Mouse (Mus musculus) intestine, embryonic 14.5 days (tissue): Measurements from ENCODE around the gene Sytl2. TPM values are rescaled to one million over a fixed set of nuclear protein-coding genes. Genes with fewer than 3 reads are reported as not detected.

Experiments used
- ATAC-seq: fragments of 200-750 bp; cut with Nextera tagmentation; replicated peaks from 2 replicates; pipeline ENCODE4 v1.8.0; 2017; ENCODE audit warnings: low read depth, moderate number of reproducible peaks, moderate TSS enrichment, moderate library complexity; ENCODE audit not compliant: low FRiP score, low TSS enrichment
- DNase-seq: peaks from one replicate; pipeline ENCODE4 v3.0.0-alpha.2; 2018; ENCODE audit warnings: low spot score
- H3K27ac ChIP-seq: fragments of 300-500 bp; sonication (generic); 2 replicates; pipeline ENCODE4 v1.5.1; 2014; ENCODE audit warnings: low read depth, mild to moderate bottlenecking, control low read depth
- H3K27me3 ChIP-seq: fragments of 300-500 bp; sonication (generic); replicated peaks from 2 replicates; pipeline ENCODE4 v1.6.1; 2014; ENCODE audit warnings: low read length, control low read depth; ENCODE audit not compliant: control insufficient read depth, insufficient read depth
- H3K36me3 ChIP-seq: fragments of 300-500 bp; sonication (generic); 2 replicates; pipeline ENCODE4 v1.6.1; 2014; ENCODE audit warnings: low read length, control low read depth; ENCODE audit not compliant: control insufficient read depth, insufficient read depth
- H3K4me1 ChIP-seq: fragments of 300-500 bp; sonication (generic); replicated peaks from 2 replicates; pipeline ENCODE4 v1.6.1; 2014; ENCODE audit warnings: low read length, control low read depth, mixed read lengths; ENCODE audit not compliant: control insufficient read depth, insufficient read depth
- H3K4me2 ChIP-seq: fragments of 300-500 bp; sonication (generic); 2 replicates; pipeline ENCODE4 v1.6.1; 2014; ENCODE audit warnings: low read length
- H3K4me3 ChIP-seq: fragments of 300-500 bp; sonication (generic); 2 replicates; pipeline ENCODE4 v1.5.1; 2014; ENCODE audit warnings: low read depth, low read length, control low read depth, mixed read lengths
- H3K9ac ChIP-seq: fragments of 300-500 bp; sonication (generic); 2 replicates; pipeline ENCODE4 v1.6.1; 2014; ENCODE audit warnings: mild to moderate bottlenecking, low read length
- H3K9me3 ChIP-seq: fragments of 300-500 bp; sonication (generic); 2 replicates; pipeline ENCODE4 v1.6.1; 2016; ENCODE audit warnings: low read length, control low read depth; ENCODE audit not compliant: control insufficient read depth
- WGBS: fragments of 180-500 bp; shearing (Covaris S2); extraction: QIAGEN DNeasy Blood & Tissue Kit; methylation state at CpG from one replicate; pipeline ENCODE4 v1.1.7; 2014; 5-methylcytosine and 5-hydroxymethylcytosine counted together
- polyA plus RNA-seq: library from polyadenylated mRNA; unstranded; fragments of >200 nt; fragmentation: Nextera tagmentation; extraction: Ambion mirVana; gene quantifications from 2 replicates; pipeline ENCODE4 v1.2.1, GENCODE M21; 2014

Sytl2 gene
- polyA plus RNA-seq, 1 experiment from 2014 or later: 8.8 TPM

DNA sequence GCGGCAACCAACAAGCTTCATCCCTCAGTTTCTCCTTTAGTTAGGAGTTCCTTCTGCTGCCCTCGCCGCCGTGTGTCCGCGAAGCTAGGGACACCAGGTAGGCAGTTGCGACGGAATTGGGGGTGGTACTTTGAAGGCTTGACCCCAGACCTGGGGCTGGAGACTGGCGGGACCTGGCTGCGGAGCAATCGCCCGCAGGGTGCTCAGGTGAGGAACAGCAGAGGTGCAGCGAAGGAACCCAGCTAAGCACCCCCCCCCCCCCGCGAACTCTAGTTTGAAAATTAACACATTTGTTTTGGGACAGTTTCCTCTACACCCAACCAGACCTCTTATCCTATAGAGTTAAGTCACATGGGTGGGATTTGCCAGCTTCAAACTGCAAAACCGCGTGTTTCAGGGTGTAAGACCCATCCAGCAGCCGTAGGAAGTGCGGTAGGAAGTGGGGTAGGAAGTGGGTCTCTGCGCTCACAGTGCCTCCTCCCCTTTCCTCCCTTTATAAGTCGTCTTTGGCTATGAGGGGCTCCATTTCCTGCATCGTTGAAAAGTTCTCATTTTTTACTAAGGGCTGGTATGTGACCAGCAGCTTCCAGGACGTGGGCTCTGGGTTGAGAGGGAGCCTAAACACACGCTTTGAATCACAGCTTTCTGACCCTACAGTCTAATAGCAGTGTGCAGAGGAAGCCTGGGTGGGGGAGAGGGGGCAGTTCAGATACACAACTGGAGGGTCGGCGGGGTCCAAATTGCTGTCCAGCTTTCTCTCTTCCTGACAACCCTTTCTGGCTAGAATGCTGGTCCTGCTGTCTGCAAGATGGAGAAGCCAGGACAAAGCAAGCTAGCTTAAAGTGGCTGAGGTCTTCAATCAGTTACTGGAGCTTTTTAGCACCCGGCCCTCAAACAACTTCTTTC is 848 bp downstream of the Sytl2 start:
- Histone ChIP-seq H3K4me2 (peak overlapping the region; percentile 96), H3K27ac (no peak overlapping the region), H3K9ac (peak overlapping the region; percentile 54), H3K9me3 (no peaks in the 10 kb centered on the region), H3K36me3 (no peaks in the 10 kb centered on the region), H3K4me1 (no peaks in the 10 kb centered on the region), H3K4me3 (peak overlapping the region; percentile 64), H3K27me3 (no peaks in the 10 kb centered on the region)
- WGBS: 3% methylated on average over 26 of the region's 27 CpGs
- DNase-seq (no peak), ATAC-seq (peak; percentile 34; the same call in 1 of the 2 replicates)

DNA sequence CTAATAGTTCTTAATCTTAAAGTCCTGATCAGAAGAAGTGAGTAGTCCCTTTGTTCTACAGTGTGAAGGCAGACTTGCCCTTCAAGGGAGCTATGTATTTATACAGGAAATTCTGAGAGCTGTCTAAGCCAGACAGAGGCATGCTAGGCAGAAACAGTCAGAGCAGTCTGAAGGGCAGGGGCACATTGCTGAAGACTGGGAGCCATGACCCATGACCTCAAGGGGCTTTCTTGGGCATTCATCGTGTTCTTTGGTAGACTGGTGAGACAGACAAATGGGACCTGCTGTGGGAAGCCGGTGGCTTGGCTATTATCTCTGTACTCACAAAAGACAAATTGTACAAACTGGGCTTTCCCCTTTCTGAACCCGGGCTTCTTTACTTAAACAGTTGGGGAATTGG is 4.0 kb downstream of the Sytl2 start:
- Histone ChIP-seq H3K36me3 (no peaks in the 10 kb centered on the region), H3K27me3 (no peaks in the 10 kb centered on the region), H3K4me3 (no peak overlapping the region), H3K9me3 (no peaks in the 10 kb centered on the region), H3K27ac (no peak overlapping the region), H3K9ac (no peak overlapping the region), H3K4me2 (no peak overlapping the region), H3K4me1 (no peaks in the 10 kb centered on the region)
- DNase-seq (no peak), ATAC-seq (no peak)
- 24% methylated on average over 3 of the region's 3 CpGs for WGBS

DNA sequence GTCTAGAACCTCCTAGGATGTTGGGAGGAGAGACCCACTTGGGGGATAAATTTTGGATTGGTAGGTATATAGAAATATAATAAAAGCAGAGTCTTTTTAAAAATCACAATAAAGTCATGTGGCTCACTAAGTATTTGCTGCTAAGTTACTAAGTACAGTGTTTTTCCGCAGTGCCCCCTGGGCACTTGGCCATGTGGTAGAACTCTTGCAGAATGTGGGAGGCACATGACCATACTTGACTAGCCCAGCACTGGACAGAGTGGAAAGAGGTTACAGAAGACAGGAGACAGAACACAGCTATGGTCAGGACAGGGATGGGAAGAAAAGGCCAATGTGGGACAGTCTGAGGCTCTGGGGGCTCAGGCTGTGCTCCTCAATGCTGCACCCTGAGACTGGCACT is 4.9 kb downstream of the Sytl2 start:
- no peak for ATAC-seq
- Histone ChIP-seq H3K4me3 (no peak overlapping the region), H3K4me2 (no peak overlapping the region), H3K27me3 (no peaks in the 10 kb centered on the region), H3K4me1 (no peaks in the 10 kb centered on the region), H3K9ac (no peak overlapping the region), H3K9me3 (no peaks in the 10 kb centered on the region), H3K27ac (no peak overlapping the region), H3K36me3 (no peaks in the 10 kb centered on the region)
- WGBS: 96% methylated on average over 1 of the region's 1 CpGs
- no peak for DNase-seq

DNA sequence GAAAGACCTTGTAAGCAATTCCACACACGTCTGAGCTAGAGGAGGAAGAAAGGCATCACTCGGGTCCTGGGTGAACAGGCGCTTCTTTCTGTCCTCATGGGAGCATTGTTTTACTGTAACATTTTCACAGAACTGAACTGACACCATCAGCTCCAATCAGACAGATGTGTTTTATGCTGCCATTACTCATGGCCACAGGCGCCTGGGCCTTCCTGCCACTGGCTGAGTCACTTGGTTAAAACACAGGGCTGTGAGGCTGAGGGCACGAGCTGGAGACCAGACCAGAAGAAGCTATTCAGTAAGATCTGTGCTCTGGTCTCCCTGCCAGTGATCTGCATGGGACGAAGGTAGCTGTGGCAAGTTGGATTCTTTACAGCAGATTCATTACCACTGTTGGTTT is 6.0 kb downstream of the Sytl2 start:
- Histone ChIP-seq H3K36me3 (no peaks in the 10 kb centered on the region), H3K9ac (no peak overlapping the region), H3K9me3 (no peaks in the 10 kb centered on the region), H3K27me3 (no peaks in the 10 kb centered on the region), H3K4me1 (no peaks in the 10 kb centered on the region), H3K27ac (no peak overlapping the region), H3K4me3 (no peak overlapping the region), H3K4me2 (no peak overlapping the region)
- DNase-seq (no peak), ATAC-seq (no peak)
- WGBS: 59% methylated on average over 6 of the region's 6 CpGs

DNA sequence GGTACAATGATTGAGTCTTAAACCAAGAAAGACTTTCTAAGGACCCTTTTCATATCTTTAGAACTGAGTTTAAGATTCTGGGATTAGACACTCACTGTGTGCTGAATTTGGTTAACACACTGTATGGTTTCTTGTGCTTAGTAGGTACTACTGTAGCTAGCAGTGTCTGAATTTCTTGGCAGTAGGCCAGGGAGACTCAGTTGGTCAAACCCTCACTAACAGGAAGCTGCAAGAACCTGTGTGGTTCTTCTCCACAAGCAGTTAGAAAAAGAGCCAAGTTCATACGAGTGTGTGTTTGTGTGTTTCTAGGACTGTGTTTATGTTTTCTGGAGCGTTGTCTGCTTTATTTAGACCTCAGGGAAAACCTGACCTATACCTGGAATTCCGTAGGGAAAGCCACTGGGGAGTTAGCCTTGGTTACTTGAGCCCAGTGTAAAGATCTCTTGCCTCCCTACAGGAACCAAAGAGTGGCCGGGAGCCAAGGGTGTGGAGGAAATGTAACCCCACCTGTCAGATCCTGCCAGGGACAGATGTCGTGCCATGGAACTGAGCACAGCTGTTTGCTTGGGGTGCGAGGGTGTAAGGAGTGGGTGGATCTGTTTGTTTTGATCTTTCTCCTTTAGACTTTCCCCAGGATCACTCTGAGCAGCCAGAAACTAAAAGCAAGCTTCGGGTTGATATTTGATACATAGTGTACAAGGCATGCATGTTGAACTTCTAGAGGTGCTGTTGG is 10.3 kb downstream of the Sytl2 start:
- Histone ChIP-seq H3K4me3 (no peak overlapping the region), H3K4me2 (no peak overlapping the region), H3K27ac (no peak overlapping the region), H3K4me1 (no peaks in the 10 kb centered on the region), H3K36me3 (no peaks in the 10 kb centered on the region), H3K27me3 (no peaks in the 10 kb centered on the region), H3K9me3 (no peaks in the 10 kb centered on the region), H3K9ac (no peak overlapping the region)
- ATAC-seq (no peak), DNase-seq (no peak)
- WGBS: 51% methylated on average over 7 of the region's 7 CpGs

DNA sequence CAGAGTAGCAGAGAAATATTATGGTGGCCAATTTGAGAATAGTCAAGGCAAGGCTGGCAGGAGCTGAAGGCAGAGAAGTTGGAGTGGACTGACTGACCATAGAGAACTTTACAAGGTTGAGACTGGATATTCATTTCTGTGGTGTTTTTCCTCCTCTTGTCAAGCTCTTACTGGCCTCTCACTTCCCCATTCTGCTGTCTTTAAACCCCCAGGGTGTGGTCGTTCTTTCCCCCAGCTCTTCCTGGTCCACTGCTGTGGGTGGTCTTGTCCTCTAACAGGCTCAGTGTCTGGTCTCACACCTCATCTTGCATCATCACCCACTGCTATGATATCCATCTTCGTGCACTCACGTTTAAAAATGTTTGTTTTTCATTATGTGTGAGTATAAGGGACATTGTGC is 11.4 kb downstream of the Sytl2 start:
- no peaks in the 10 kb centered on the region for H3K27me3 ChIP-seq
- H3K9ac ChIP-seq: no peak overlapping the region
- H3K27ac ChIP-seq: no peak overlapping the region
- no peaks in the 10 kb centered on the region for H3K36me3 ChIP-seq
- H3K4me2 ChIP-seq: no peak overlapping the region
- no peak for ATAC-seq
- WGBS: 62% methylated on average over 3 of the region's 3 CpGs
- H3K4me1 ChIP-seq: no peaks in the 10 kb centered on the region
- no peak for DNase-seq
- H3K4me3 ChIP-seq: no peak overlapping the region
- H3K9me3 ChIP-seq: no peaks in the 10 kb centered on the region

DNA sequence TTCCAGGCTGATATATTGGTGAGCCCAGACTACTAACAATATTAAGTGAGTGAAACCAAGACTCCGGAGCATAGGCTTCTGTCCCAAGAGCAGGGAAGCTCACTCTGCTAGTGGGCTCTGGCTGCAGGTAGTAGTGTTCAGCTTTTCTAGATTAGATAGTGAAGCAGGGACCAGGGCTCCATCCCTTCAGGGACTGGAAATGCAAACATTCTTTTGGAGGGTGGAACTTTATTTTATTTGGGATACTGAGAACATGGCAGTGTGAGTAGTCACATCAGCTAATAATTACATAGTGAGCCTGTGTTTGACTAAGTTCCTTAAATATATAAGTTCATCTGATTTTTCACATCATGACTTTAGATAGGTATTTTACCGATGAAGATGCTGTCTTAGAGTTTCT is 14.8 kb downstream of the Sytl2 start:
- H3K27me3 ChIP-seq: no peaks in the 10 kb centered on the region
- WGBS: 79% methylated on average over 2 of the region's 2 CpGs
- H3K4me3 ChIP-seq: no peak overlapping the region
- no peaks in the 10 kb centered on the region for H3K4me1 ChIP-seq
- H3K27ac ChIP-seq: no peak overlapping the region
- DNase-seq (no peak), ATAC-seq (no peak)
- no peak overlapping the region for H3K9ac ChIP-seq
- H3K36me3 ChIP-seq: no peaks in the 10 kb centered on the region
- no peaks in the 10 kb centered on the region for H3K9me3 ChIP-seq
- H3K4me2 ChIP-seq: no peak overlapping the region

DNA sequence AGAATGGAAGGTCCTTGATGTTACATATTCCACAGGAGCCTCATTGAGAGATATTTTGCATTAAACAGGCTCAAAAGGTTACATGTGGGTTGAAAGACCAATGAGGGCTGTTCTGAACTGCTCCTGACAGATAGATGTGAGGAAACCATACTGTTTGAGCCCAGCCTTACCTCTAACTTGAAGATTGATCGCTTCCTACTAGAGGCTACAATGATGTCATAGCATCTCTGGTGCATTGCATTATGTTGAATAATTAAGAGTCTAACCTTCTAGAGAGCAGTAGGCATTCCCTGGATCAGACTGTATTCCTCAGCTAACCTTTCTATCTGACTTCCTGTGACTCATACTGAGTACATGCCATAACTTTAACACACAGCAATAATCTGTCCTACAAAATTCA is 17.4 kb downstream of the Sytl2 start:
- ATAC-seq: no peak
- Histone ChIP-seq H3K9ac (no peak overlapping the region), H3K27me3 (no peaks in the 10 kb centered on the region), H3K27ac (no peak overlapping the region), H3K4me1 (no peaks in the 10 kb centered on the region), H3K4me3 (no peak overlapping the region), H3K9me3 (no peaks in the 10 kb centered on the region), H3K4me2 (no peak overlapping the region), H3K36me3 (no peaks in the 10 kb centered on the region)
- 79% methylated on average over 1 of the region's 1 CpGs for WGBS
- no peak for DNase-seq
